Mouse (Mus musculus) heart, embryonic 12.5 days (tissue): Measurements from ENCODE around the gene Zfp84. TPM values are rescaled to one million over a fixed set of nuclear protein-coding genes. Genes with fewer than 3 reads are reported as not detected.

Experiments used
- ATAC-seq: fragments of 200-750 bp; cut with Nextera tagmentation; 2 replicates; pipeline ENCODE4 v1.8.0; 2017; ENCODE audit warnings: moderate TSS enrichment, moderate library complexity; ENCODE audit not compliant: insufficient number of reproducible peaks, low FRiP score
- H3K27ac ChIP-seq: fragments of 300-500 bp; sonication (generic); 2 replicates; pipeline ENCODE4 v1.5.1; 2016; ENCODE audit warnings: mild to moderate bottlenecking, moderate library complexity; ENCODE audit not compliant: poor library complexity, severe bottlenecking
- H3K27me3 ChIP-seq: fragments of 300-500 bp; sonication (generic); replicated peaks from 2 replicates; pipeline ENCODE4 v1.6.1; 2016; ENCODE audit warnings: mild to moderate bottlenecking, moderate library complexity
- H3K36me3 ChIP-seq: fragments of 300-500 bp; sonication (generic); 2 replicates; pipeline ENCODE4 v1.6.1; 2016; ENCODE audit warnings: mild to moderate bottlenecking, moderate library complexity
- H3K4me1 ChIP-seq: fragments of 300-500 bp; sonication (generic); replicated peaks from 2 replicates; pipeline ENCODE4 v1.6.1; 2016; ENCODE audit warnings: mild to moderate bottlenecking
- H3K4me2 ChIP-seq: fragments of 300-500 bp; sonication (generic); 2 replicates; pipeline ENCODE4 v1.6.1; 2016; ENCODE audit warnings: mild to moderate bottlenecking, moderate library complexity
- H3K4me3 ChIP-seq: fragments of 300-500 bp; sonication (generic); 2 replicates; pipeline ENCODE4 v1.5.1; 2016; ENCODE audit warnings: mild to moderate bottlenecking
- H3K9ac ChIP-seq: fragments of 300-500 bp; sonication (generic); 2 replicates; pipeline ENCODE4 v1.6.1; 2016; ENCODE audit warnings: mild to moderate bottlenecking, moderate library complexity
- H3K9me3 ChIP-seq: fragments of 300-500 bp; sonication (generic); replicated peaks from 2 replicates; pipeline ENCODE4 v1.6.1; 2016; ENCODE audit warnings: mild to moderate bottlenecking, moderate library complexity
- WGBS: fragments of 180-500 bp; shearing (Covaris S2); methylation state at CpG from one replicate; pipeline ENCODE4 v1.1.7; 2016; 5-methylcytosine and 5-hydroxymethylcytosine counted together
- microRNA counts: library from miRNA; unstranded; fragments of <30 nt; microRNA quantifications from one replicate; lab custom pipeline; 2017
- microRNA-seq: library from miRNA; unstranded; fragments of <30 nt; microRNA quantifications from one replicate; pipeline ENCODE4, GENCODE M21; 2017
- polyA plus RNA-seq: library from polyadenylated mRNA; unstranded; fragments of >200 nt; fragmentation: Nextera tagmentation; extraction: Ambion mirVana; gene quantifications from 2 replicates; pipeline ENCODE4 v1.2.1, GENCODE M21; 2016

The Zfp84 gene
- polyA plus RNA-seq, 1 experiment from 2014 or later: 10.5 TPM

GRCm38 (mm10) chr7:29818619-29819254 lies 50.4 kb downstream of the Zfp84 start:
- peak; percentile 72 for ATAC-seq
- Histone ChIP-seq H3K4me2 (peak overlapping the region; percentile 79), H3K9me3 (no peaks in the 10 kb centered on the region), H3K36me3 (peaks cover 37% of the 10 kb centered on the region), H3K9ac (peak overlapping the region; percentile 80), H3K27me3 (no peaks in the 10 kb centered on the region), H3K27ac (peak overlapping the region; percentile 52), H3K4me3 (peak overlapping the region; percentile 68), H3K4me1 (peaks cover 31% of the 10 kb centered on the region)
- 2% methylated on average over 12 of the region's 12 CpGs for WGBS

DNA sequence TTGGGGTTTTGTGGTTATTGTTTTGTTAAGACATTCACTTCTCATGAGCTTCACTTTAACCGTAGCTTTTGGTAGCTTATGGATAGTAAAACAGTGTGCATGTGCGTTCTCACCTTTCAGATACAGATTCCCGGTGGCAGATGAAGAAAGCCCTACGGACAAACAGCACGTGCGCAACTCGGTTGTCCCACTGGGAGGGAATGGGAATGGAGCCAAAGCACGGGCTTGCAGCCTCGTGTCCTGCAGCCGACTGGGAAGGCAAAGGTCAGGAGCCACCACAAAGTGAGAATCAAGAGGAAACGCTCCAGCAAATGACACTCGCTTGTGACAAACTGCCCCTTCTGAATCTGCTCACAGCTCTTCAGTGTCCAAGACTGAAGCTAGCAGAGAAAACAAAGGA lies 59.6 kb downstream of the Zfp84 start:
- Histone ChIP-seq H3K4me2 (no peak overlapping the region), H3K9me3 (no peaks in the 10 kb centered on the region; the same call in none of the 2 replicates), H3K9ac (no peak overlapping the region), H3K4me1 (no peaks in the 10 kb centered on the region), H3K27me3 (no peaks in the 10 kb centered on the region), H3K4me3 (no peak overlapping the region), H3K36me3 (peaks cover 86% of the 10 kb centered on the region), H3K27ac (no peak overlapping the region)
- ATAC-seq: no peak
- 93% methylated on average over 12 of the region's 12 CpGs for WGBS

MicroRNA genes within 50 kb of the gene (microRNA counts, 519-probe panel; counts per million panel counts)
- microRNA mmu-miR-1964 (lab: Ali Mortazavi, UCI): not detected

Small RNA genes lying within 50 kb of the gene (microRNA-seq; reads per million reads assigned to microRNA genes)
- gene Mir1964: 2.1 reads per million

Other genes with a start within 250 kb of the Zfp84 start
- 3.7 and 3.8 TPM in 2 replicates for gene Sipa1l3, start 249.9 kb upstream of the Zfp84 start, polyA plus RNA-seq
- gene Catsperg2, start 41.5 kb upstream of the Zfp84 start, polyA plus RNA-seq: not detected in 2 replicates
- 4.4 and 4.5 TPM in 2 replicates for gene Zfp30, start 15.4 kb downstream of the Zfp84 start, polyA plus RNA-seq
- 10.9 and 11.4 TPM in 2 replicates for gene Zfp790, start 47.6 kb downstream of the Zfp84 start, polyA plus RNA-seq
- 2.7 and 3.0 TPM in 2 replicates for gene Zfp940, start 85.1 kb downstream of the Zfp84 start, polyA plus RNA-seq
- gene Zfp420, start 91.4 kb downstream of the Zfp84 start, polyA plus RNA-seq: 4.4 and 4.6 TPM in 2 replicates
- gene Zfp27, start 138.0 kb downstream of the Zfp84 start, polyA plus RNA-seq: 9.1 and 9.9 TPM in 2 replicates
- gene Zfp383, start 139.7 kb downstream of the Zfp84 start, polyA plus RNA-seq: 3.3 and 3.8 TPM in 2 replicates
- 8.4 and 9.9 TPM in 2 replicates for gene Zfp74, start 185.5 kb downstream of the Zfp84 start, polyA plus RNA-seq
- gene Zfp568, start 215.4 kb downstream of the Zfp84 start, polyA plus RNA-seq: 35.4 and 36.7 TPM in 2 replicates